In the genomic region with DNA sequence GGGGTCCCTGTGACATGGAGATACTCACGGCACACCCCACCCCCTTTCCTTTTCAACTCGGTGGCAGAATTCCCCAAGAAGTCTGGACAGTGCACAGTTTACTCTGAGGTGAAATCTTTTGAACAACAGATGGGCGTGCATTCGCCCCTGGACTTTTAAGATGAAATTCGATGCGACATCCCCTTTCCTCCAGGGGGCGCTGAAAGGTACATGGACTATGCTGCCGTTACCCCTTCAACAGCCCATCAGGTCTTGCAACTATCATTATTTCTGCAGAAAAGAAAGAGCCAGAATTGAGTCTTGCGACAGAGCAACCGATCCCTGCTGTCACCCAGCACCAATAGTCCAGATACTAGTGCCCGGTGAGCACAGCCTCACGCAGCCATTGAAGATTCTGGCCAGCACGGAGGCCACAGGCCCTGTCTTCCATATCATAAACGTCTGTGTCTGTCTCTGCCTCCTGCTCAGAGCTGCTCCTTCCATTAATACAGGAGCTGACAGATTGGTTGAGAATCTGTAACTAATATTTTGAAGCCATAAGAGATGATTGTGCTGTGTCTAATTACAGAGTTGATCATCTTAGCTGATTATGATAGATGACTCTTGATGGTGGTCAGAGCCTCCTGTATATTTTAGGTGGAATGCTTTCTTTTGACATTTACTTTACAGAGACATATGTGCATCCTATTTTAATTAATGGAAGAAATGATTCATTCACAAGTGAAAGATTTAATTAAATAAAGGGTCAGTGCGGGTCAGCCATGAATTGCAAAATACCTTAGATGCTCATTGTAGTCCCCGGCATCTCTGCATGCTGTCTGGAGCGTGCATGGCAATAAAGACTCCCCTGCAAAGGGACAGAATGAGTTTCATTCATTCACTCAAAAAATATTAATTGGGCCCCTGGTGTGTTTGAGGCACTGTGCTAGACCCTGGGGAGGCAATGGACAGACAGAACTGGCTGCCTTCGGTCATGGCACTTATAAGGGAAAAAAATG, we compare ENCODE assay signal across 9 mouse cellular contexts.
A peak's percentile ranks its signal among the peaks of the same experiment; 100 is the strongest.
DNase-seq lines count a peak whose midpoint lies in the region; ATAC-seq and TF ChIP-seq lines count a peak whose summit lies in the region.
"Had no signal": no experiment of that assay in that cellular context is flagged by ENCODE, and none has a peak within 500 bp of the region (broad histone marks: within the 10 kb centered on the region; RNA-seq: fewer than 3 reads in every experiment).

No protein-coding gene starts in this region.

- no peaks in the 10 kb centered on the region for H3K4me1 ChIP-seq in neural tube, embryonic 15.5 days
- H3K4me1 ChIP-seq in hindbrain, postnatal 0 days (ENCODE audit: insufficient read depth, low read length) = no peaks in the 10 kb centered on the region
- H3K4me1 ChIP-seq: liver, embryonic 15.5 days had no signal

- no peak overlapping the region for H3K9ac ChIP-seq in neural tube, embryonic 15.5 days (replicated peaks)
- H3K9ac ChIP-seq in hindbrain, postnatal 0 days (replicated peaks; ENCODE audit: low read length) = no peak overlapping the region
- H3K9ac ChIP-seq: liver, embryonic 15.5 days had no signal

- no peak for ATAC-seq in neural tube, embryonic 15.5 days (ENCODE audit: low FRiP score)
- ATAC-seq in hindbrain, postnatal 0 days = peak; percentile 32; the same call in 1 of the 2 replicates
- ATAC-seq in megakaryocyte-erythroid progenitor cell, adult 5-6 weeks (replicated peaks; ENCODE audit: low FRiP score, low TSS enrichment, poor library complexity, severe bottlenecking) = peak; percentile 70
- ATAC-seq in monocyte, adult 5-6 weeks (replicated peaks; ENCODE audit: insufficient number of reproducible peaks, low FRiP score, low TSS enrichment, poor library complexity, severe bottlenecking) = no peak

- TF ChIP-seq CTCF in hindbrain, postnatal 0 days (IDR thresholded peaks at IDR 0.05; ENCODE audit: low read depth) = peak; percentile 55

- no peak overlapping the region for H3K4me3 ChIP-seq in neural tube, embryonic 15.5 days (replicated peaks)
- H3K4me3 ChIP-seq in hindbrain, postnatal 0 days (ENCODE audit: low read length) = no peak overlapping the region
- H3K4me3 ChIP-seq: liver, embryonic 15.5 days had no signal

- H3K4me2 ChIP-seq in neural tube, embryonic 15.5 days = no peak overlapping the region
- H3K4me2 ChIP-seq in hindbrain, postnatal 0 days (ENCODE audit: low read depth, low read length) = no peak overlapping the region
- H3K4me2 ChIP-seq: liver, embryonic 15.5 days had no signal

- no peaks in the 10 kb centered on the region for H3K36me3 ChIP-seq in neural tube, embryonic 15.5 days
- no peaks in the 10 kb centered on the region for H3K36me3 ChIP-seq in hindbrain, postnatal 0 days (ENCODE audit: insufficient read depth, low read length)
- H3K36me3 ChIP-seq: liver, embryonic 15.5 days had no signal

- H3K27me3 ChIP-seq in neural tube, embryonic 15.5 days (replicated peaks) = no peaks in the 10 kb centered on the region
- no peaks in the 10 kb centered on the region for H3K27me3 ChIP-seq in hindbrain, postnatal 0 days (ENCODE audit: insufficient read depth, low read length)
- H3K27me3 ChIP-seq: liver, embryonic 15.5 days had no signal

- WGBS in neural tube, embryonic 15.5 days = 48% methylated on average over 18 of the region's 18 CpGs
- 38% methylated on average over 18 of the region's 18 CpGs for WGBS in hindbrain, postnatal 0 days

- H3K27ac ChIP-seq in neural tube, embryonic 15.5 days (replicated peaks) = no peak overlapping the region
- no peak overlapping the region for H3K27ac ChIP-seq in hindbrain, postnatal 0 days
- H3K27ac ChIP-seq: liver, embryonic 15.5 days had no signal

- no peaks in the 10 kb centered on the region for H3K9me3 ChIP-seq in neural tube, embryonic 15.5 days (replicated peaks)
- H3K9me3 ChIP-seq in hindbrain, postnatal 0 days (ENCODE audit: low read length) = no peaks in the 10 kb centered on the region
- H3K9me3 ChIP-seq: liver, embryonic 15.5 days had no signal

- DNase-seq in neural tube, embryonic 10.5 days (ENCODE audit: extremely low spot score, low spot score) = peak; percentile 47
- DNase-seq in ZHBTc4 (ENCODE audit: low read depth, low spot score) = peak; percentile 68
- DNase-seq in cerebellum, postnatal 14 days = peak; percentile 53 to 75
- peak; percentile 72 for DNase-seq in hindbrain, postnatal 0 days (ENCODE audit: low spot score)
- DNase-seq in thymus, postnatal 36 days = peak; percentile 39 to 52

Comparison
In these comparisons a context has a peak if more than half of its experiments do, and no peak if none do; other contexts are left out.
1. ATAC-seq: peak in hindbrain, postnatal 0 days (single experiment) and megakaryocyte-erythroid progenitor cell, adult 5-6 weeks (single experiment); none in neural tube, embryonic 15.5 days (single experiment) and monocyte, adult 5-6 weeks (single experiment).
2. Peak in every context shown above with its lines, with median percentiles within 50 percentile points of each other: DNase-seq.